Mouse (Mus musculus) small intestine, adult 2 months (tissue): ENCODE data around the gene Setdb1.

ENCODE experiments used
- CTCF ChIP-seq: fragments of 200-500 bp; IDR thresholded peaks from 2 replicates; pipeline ENCODE4 v1.5.1; 2012; ENCODE audit warnings: low read depth, mild to moderate bottlenecking, control low read depth, inconsistent platforms, low read length, moderate library complexity, mixed read lengths; ENCODE audit not compliant: insufficient replicate concordance, insufficient read length; ENCODE audit errors: extremely low read depth
- POLR2A ChIP-seq: fragments of 200-500 bp; IDR thresholded peaks from 2 replicates; pipeline ENCODE4 v1.6.1; 2012; ENCODE audit warnings: low read depth, mild to moderate bottlenecking, control low read depth, inconsistent platforms, low read length, moderate library complexity

DNA sequence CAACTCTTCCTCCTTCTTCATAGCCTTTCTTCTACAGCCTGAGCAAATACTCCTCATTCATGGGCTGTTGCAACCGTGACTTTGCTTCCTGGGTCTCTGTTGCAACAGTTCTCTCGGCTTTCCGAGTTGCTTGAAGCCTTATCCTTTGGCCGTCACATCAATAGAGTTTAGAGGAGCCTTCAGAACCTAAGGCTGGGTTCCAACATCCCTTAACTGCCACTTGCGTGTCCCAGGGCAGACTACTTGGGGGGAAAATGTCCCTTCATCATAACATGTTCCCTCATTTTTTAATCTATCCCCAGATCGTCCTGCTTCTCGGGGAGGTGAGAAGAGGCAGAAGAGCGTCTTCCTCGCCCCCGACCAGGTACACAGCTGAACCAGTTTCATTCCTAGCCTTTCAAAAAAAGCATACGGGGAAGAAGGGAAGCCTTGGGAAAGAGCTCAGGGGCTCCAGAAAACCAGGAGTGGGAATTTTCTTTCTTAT is 74.6 kb downstream of the Setdb1 start:
- TF ChIP-seq CTCF, result no peak
- no peak for TF ChIP-seq POLR2A
